Mouse (Mus musculus) hindbrain, embryonic 16.5 days (tissue): ENCODE measurements around the gene Fam78a. TPM values are rescaled to one million over a fixed set of nuclear protein-coding genes. Genes with fewer than 3 reads are reported as not detected.

Experiments
- ATAC-seq: fragments of 200-750 bp; cut with Nextera tagmentation; 2 replicates; pipeline ENCODE4 v1.8.0; 2017; ENCODE audit warnings: moderate TSS enrichment, moderate library complexity
- H3K27ac ChIP-seq: fragments of 300-500 bp; sonication (generic); 2 replicates; pipeline ENCODE4 v1.5.1; 2014; ENCODE audit warnings: low read depth, mild to moderate bottlenecking, control low read depth, low read length, moderate library complexity
- H3K27me3 ChIP-seq: fragments of 300-500 bp; sonication (generic); replicated peaks from 2 replicates; pipeline ENCODE4 v1.6.1; 2014; ENCODE audit warnings: low read length; ENCODE audit not compliant: control insufficient read depth, insufficient read depth
- H3K36me3 ChIP-seq: fragments of 300-500 bp; sonication (generic); 2 replicates; pipeline ENCODE4 v1.6.1; 2014; ENCODE audit warnings: mild to moderate bottlenecking, low read length, moderate library complexity, mixed read lengths; ENCODE audit not compliant: control insufficient read depth, insufficient read depth
- H3K4me1 ChIP-seq: fragments of 300-500 bp; sonication (generic); 2 replicates; pipeline ENCODE4 v1.6.1; 2014; ENCODE audit warnings: low read depth, low read length; ENCODE audit not compliant: control insufficient read depth, insufficient read depth
- H3K4me2 ChIP-seq: fragments of 300-500 bp; sonication (generic); 2 replicates; pipeline ENCODE4 v1.6.1; 2014; ENCODE audit warnings: mild to moderate bottlenecking, low read length, control low read depth, moderate library complexity
- H3K4me3 ChIP-seq: fragments of 300-500 bp; sonication (generic); 2 replicates; pipeline ENCODE4 v1.5.1; 2014; ENCODE audit warnings: mild to moderate bottlenecking, low read length, control low read depth, moderate library complexity
- H3K9ac ChIP-seq: fragments of 300-500 bp; sonication (generic); 2 replicates; pipeline ENCODE4 v1.6.1; 2014; ENCODE audit warnings: low read depth, mild to moderate bottlenecking, control low read depth, low read length, moderate library complexity
- H3K9me3 ChIP-seq: fragments of 300-500 bp; sonication (generic); 2 replicates; pipeline ENCODE4 v1.6.1; 2014; ENCODE audit warnings: mild to moderate bottlenecking, low read length, moderate library complexity; ENCODE audit not compliant: control insufficient read depth
- WGBS: fragments of 180-500 bp; shearing (Covaris S2); extraction: QIAGEN DNeasy Blood & Tissue Kit; methylation state at CpG from one replicate; pipeline ENCODE4 v1.1.7; 2014; 5-methylcytosine and 5-hydroxymethylcytosine counted together
- polyA plus RNA-seq: library from polyadenylated mRNA; unstranded; fragments of >200 nt; fragmentation: Nextera tagmentation; extraction: Ambion mirVana; gene quantifications from 2 replicates; pipeline ENCODE4 v1.2.1, GENCODE M21; 2015

The Fam78a gene
- polyA plus RNA-seq, 1 experiment from 2014 or later = 0.50 TPM

- H3K27ac ChIP-seq = no peak overlapping the region
- H3K9ac ChIP-seq = no peak overlapping the region
- no peak overlapping the region for H3K4me3 ChIP-seq
- H3K4me1 ChIP-seq = no peaks in the 10 kb centered on the region; the same call in 1 of the 2 replicates
- WGBS = 44% methylated on average over 5 of the region's 5 CpGs
- no peaks in the 10 kb centered on the region for H3K36me3 ChIP-seq
- H3K27me3 ChIP-seq = no peaks in the 10 kb centered on the region
- ATAC-seq = no peak
- no peaks in the 10 kb centered on the region for H3K9me3 ChIP-seq
- no peak overlapping the region for H3K4me2 ChIP-seq
Observed at GRCm38 (mm10) chr2:32058716-32059115, 25.9 kb downstream of the Fam78a start.

DNA sequence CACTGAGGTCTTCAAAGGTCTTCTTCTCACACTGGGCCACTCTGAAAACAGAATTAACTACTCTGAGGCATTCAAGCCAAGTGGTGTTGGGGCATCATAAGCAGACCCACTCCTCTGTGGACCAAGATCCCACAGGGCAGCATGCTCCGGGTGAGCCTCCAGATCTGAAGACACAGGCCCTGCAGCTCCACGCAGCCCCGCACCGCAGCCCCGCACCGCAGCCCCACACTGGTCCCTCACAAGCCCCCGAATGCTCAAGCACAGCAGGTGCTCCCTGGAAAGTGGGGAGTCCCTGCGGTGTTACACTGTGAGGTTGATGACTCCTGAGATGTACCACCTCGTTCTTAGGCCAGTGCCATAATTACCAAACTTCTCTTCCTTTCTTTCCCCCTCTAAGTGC is 26.4 kb downstream of the Fam78a start:
- Histone ChIP-seq H3K27me3 (no peaks in the 10 kb centered on the region), H3K4me3 (no peak overlapping the region), H3K4me2 (no peak overlapping the region), H3K27ac (no peak overlapping the region), H3K36me3 (no peaks in the 10 kb centered on the region), H3K9ac (no peak overlapping the region), H3K9me3 (no peaks in the 10 kb centered on the region), H3K4me1 (no peaks in the 10 kb centered on the region; the same call in 1 of the 2 replicates)
- ATAC-seq = no peak
- WGBS = 76% methylated on average over 9 of the region's 9 CpGs

DNA sequence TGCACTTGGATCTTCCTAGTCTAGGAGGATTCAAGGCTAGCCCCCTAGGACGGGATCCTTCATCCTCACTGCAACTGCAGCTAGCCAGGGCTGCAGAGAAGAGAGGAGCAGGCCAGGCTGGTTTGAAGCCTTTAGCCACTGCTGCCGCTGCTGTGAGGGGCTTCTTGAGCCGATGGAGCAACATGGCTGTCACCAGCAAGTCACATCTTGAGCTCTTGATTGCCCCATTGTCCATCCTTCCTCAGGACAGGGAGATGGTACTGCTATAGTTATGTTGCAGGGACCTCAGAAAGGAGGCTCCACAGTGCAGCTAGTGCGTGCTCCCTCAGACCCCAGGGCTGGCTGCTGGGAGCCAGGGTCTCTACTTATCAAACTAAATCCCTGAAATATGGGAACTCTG is 26.9 kb downstream of the Fam78a start:
- H3K4me1 ChIP-seq = no peaks in the 10 kb centered on the region; the same call in 1 of the 2 replicates
- H3K27ac ChIP-seq = no peak overlapping the region
- ATAC-seq = no peak
- no peak overlapping the region for H3K9ac ChIP-seq
- H3K9me3 ChIP-seq = no peaks in the 10 kb centered on the region
- no peaks in the 10 kb centered on the region for H3K36me3 ChIP-seq
- no peak overlapping the region for H3K4me3 ChIP-seq
- no peaks in the 10 kb centered on the region for H3K27me3 ChIP-seq
- H3K4me2 ChIP-seq = no peak overlapping the region
- 88% methylated on average over 4 of the region's 4 CpGs for WGBS

DNA sequence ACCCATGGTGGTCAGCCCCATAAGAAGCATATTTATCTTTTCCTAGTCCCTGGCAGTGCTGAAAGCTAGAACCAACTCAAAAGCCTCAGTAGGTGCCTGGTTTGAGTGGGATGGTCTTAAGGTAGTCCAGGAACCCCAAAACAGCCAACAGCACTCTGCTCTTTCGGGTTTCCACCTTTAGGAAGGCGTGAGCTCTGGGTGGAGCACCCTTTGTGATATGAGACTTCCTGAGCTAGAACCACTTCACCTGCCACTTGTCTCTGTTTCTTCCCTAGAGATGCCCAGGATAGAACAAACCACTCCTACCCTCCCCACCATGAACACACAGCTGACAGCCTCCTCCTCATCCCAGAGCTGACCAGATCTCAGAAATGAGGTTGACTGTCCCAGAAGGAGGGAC is 27.3 kb downstream of the Fam78a start:
- Histone ChIP-seq H3K27me3 (no peaks in the 10 kb centered on the region), H3K4me1 (no peaks in the 10 kb centered on the region; the same call in 1 of the 2 replicates), H3K9ac (no peak overlapping the region), H3K9me3 (no peaks in the 10 kb centered on the region), H3K27ac (no peak overlapping the region), H3K4me3 (no peak overlapping the region), H3K36me3 (peaks cover 2% of the 10 kb centered on the region; the same call in 1 of the 2 replicates), H3K4me2 (no peak overlapping the region)
- WGBS = 72% methylated on average over 2 of the region's 2 CpGs
- ATAC-seq = no peak

DNA sequence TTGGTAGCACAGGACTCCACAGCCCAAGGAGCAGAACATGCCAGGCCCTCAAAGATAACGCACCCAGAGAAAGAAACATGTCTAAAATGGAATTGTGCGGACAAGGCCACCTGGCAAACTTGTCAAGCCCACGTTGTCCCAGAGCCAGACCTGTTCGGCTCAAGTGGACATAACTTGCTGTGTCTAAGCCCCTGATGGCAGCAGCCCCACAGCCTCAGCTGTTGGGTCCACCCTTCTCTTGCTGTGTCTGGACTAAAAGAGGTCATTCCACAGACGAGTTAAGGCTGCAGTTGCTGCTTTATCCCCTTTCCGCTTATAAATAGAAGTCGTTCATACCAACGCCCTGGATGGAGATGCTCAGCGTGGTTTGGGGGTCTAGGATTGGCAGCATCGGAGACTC is 28.1 kb downstream of the Fam78a start:
- Histone ChIP-seq H3K9me3 (no peaks in the 10 kb centered on the region), H3K4me2 (no peak overlapping the region)
- 81% methylated on average over 10 of the region's 10 CpGs for WGBS

DNA sequence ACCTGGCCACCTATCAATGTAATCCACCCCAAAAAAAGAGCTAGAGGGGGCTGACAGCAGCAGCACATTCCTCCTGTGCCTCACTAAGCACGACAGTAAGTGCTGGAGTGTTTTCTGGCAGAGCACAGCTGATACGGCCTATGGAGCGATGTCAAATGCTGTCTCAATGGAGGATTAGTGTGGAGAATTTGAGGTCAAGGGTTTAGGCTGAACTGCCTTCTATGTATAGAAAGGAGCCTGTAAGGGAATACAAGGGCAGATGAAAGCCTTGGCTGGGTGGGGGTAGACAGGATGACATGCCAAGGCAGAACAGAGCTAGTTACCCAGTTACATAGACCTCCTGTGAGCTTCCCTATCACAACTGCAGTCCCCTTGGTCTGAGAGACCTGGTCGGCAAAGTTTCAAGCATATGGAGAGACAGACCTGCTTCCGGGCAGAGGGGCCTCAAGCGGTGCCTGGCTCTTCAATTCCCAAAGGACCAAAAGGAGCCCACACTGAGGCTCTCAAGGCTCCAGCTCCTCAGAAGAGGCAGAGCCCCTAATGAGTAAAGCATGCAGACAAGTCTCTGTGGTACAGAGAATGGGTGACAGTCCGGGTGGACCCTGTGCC is 29.2 kb downstream of the Fam78a start:
- H3K4me1 ChIP-seq = no peaks in the 10 kb centered on the region; the same call in 1 of the 2 replicates
- WGBS = 40% methylated on average over 7 of the region's 7 CpGs
- no peak overlapping the region for H3K4me3 ChIP-seq
- H3K27me3 ChIP-seq = no peaks in the 10 kb centered on the region
- H3K9ac ChIP-seq = no peak overlapping the region
- no peak overlapping the region for H3K4me2 ChIP-seq
- no peak overlapping the region for H3K27ac ChIP-seq
- H3K36me3 ChIP-seq = peaks cover 2% of the 10 kb centered on the region; the same call in 1 of the 2 replicates
- ATAC-seq = no peak
- H3K9me3 ChIP-seq = no peaks in the 10 kb centered on the region

More for the DNA sequence above, 28.1 kb downstream of the Fam78a start:
- Histone ChIP-seq H3K27me3 (no peaks in the 10 kb centered on the region), H3K4me1 (no peaks in the 10 kb centered on the region; the same call in 1 of the 2 replicates), H3K27ac (no peak overlapping the region), H3K36me3 (peaks cover 2% of the 10 kb centered on the region; the same call in 1 of the 2 replicates), H3K4me3 (no peak overlapping the region), H3K9ac (no peak overlapping the region)
- no peak for ATAC-seq

DNA sequence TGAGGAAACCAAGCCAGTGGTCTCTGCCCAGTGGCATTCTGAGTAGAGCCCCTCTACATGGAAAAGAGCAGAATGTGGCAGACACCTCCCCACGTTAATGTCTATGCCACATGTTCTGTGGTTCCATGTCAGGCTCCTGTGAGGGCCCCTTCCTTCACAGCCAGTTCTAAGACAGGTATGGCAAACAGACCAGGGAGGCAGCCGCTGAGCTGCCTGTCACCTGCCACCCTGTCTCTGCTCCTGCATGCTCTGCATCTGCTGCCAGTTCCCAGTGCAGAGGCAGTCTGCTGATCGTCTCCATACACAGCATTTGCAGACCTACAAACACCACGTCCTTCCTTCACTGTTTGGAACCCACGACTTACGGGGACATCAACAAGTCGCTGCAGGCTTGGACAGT is 32.2 kb downstream of the Fam78a start:
- Histone ChIP-seq H3K36me3 (peaks cover 11% of the 10 kb centered on the region; the same call in 1 of the 2 replicates), H3K4me1 (no peaks in the 10 kb centered on the region; the same call in 1 of the 2 replicates), H3K27ac (no peak overlapping the region), H3K9ac (no peak overlapping the region), H3K4me2 (no peak overlapping the region), H3K9me3 (no peaks in the 10 kb centered on the region), H3K4me3 (no peak overlapping the region), H3K27me3 (no peaks in the 10 kb centered on the region)
- WGBS = 88% methylated on average over 7 of the region's 7 CpGs
- ATAC-seq = no peak

DNA sequence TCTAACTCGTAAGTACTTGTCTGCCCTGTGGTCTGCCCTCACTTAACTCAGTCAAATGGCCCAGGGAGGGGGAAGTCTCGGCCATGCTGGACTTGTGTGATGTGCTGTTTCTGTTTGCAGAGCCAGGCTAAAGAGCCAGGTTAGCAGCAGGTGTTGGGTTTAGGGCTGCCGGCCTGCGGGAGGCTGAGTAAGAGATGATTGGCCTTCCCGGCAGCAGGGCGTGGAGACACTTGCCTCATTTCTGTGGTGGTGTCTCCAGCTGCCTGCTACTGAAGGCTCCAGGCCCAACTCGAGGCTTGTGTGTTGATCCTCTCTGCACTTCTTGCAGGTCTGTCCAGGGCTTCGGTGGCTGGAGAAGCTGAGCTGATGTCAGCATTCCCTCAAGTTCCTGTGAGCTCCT is 32.9 kb downstream of the Fam78a start:
- no peaks in the 10 kb centered on the region for H3K9me3 ChIP-seq
- H3K9ac ChIP-seq = no peak overlapping the region
- no peak for ATAC-seq
- no peaks in the 10 kb centered on the region for H3K27me3 ChIP-seq
- no peak overlapping the region for H3K4me3 ChIP-seq
- H3K27ac ChIP-seq = no peak overlapping the region
- H3K4me1 ChIP-seq = no peaks in the 10 kb centered on the region; the same call in 1 of the 2 replicates
- H3K36me3 ChIP-seq = peaks cover 11% of the 10 kb centered on the region; the same call in 1 of the 2 replicates
- H3K4me2 ChIP-seq = no peak overlapping the region
- 87% methylated on average over 8 of the region's 8 CpGs for WGBS

- peaks cover 17% of the 10 kb centered on the region; the same call in 1 of the 2 replicates for H3K36me3 ChIP-seq
- ATAC-seq = no peak
- no peaks in the 10 kb centered on the region for H3K4me1 ChIP-seq
- H3K4me3 ChIP-seq = no peak overlapping the region
- no peaks in the 10 kb centered on the region for H3K27me3 ChIP-seq
- no peaks in the 10 kb centered on the region for H3K9me3 ChIP-seq
- no peak overlapping the region for H3K4me2 ChIP-seq
- 75% methylated on average over 10 of the region's 10 CpGs for WGBS
- H3K9ac ChIP-seq = no peak overlapping the region
- no peak overlapping the region for H3K27ac ChIP-seq
Observed at GRCm38 (mm10) chr2:32047323-32047722, 37.3 kb downstream of the Fam78a start.
